Mouse (Mus musculus) heart, embryonic 15.5 days (tissue): ENCODE data around the gene Fam171b. TPM values are rescaled to one million over a fixed set of nuclear protein-coding genes. Genes with fewer than 3 reads are reported as not detected.

ENCODE experiments used
- ATAC-seq: fragments of 200-750 bp; cut with Nextera tagmentation; replicated peaks from 2 replicates; pipeline ENCODE4 v1.8.0; 2017; ENCODE audit warnings: low read depth, moderate TSS enrichment; ENCODE audit not compliant: insufficient number of reproducible peaks, insufficient read depth, low FRiP score
- H3K27ac ChIP-seq: fragments of 300-500 bp; sonication (generic); 2 replicates; pipeline ENCODE4 v1.5.1; 2015; ENCODE audit warnings: mild to moderate bottlenecking, inconsistent platforms
- H3K27me3 ChIP-seq: fragments of 300-500 bp; sonication (generic); 2 replicates; pipeline ENCODE4 v1.6.1; 2015; ENCODE audit warnings: inconsistent platforms
- H3K36me3 ChIP-seq: fragments of 300-500 bp; sonication (generic); 2 replicates; pipeline ENCODE4 v1.6.1; 2015; ENCODE audit warnings: mild to moderate bottlenecking, inconsistent platforms
- H3K4me1 ChIP-seq: fragments of 300-500 bp; sonication (generic); replicated peaks from 2 replicates; pipeline ENCODE4 v1.6.1; 2015; ENCODE audit warnings: inconsistent platforms
- H3K4me2 ChIP-seq: fragments of 300-500 bp; sonication (generic); 2 replicates; pipeline ENCODE4 v1.6.1; 2015; ENCODE audit warnings: inconsistent platforms, mild to moderate bottlenecking, moderate library complexity
- H3K4me3 ChIP-seq: fragments of 300-500 bp; sonication (generic); 2 replicates; pipeline ENCODE4 v1.5.1; 2015; ENCODE audit warnings: mild to moderate bottlenecking, inconsistent platforms
- H3K9ac ChIP-seq: fragments of 300-500 bp; sonication (generic); 2 replicates; pipeline ENCODE4 v1.6.1; 2015; ENCODE audit warnings: mild to moderate bottlenecking, inconsistent platforms
- H3K9me3 ChIP-seq: fragments of 300-500 bp; sonication (generic); replicated peaks from 2 replicates; pipeline ENCODE4 v1.6.1; 2016; ENCODE audit warnings: inconsistent platforms
- WGBS: fragments of 180-500 bp; shearing (Covaris S2); methylation state at CpG from one replicate; pipeline ENCODE4 v1.1.7; 2015; ENCODE audit warnings: mixed read lengths; 5-methylcytosine and 5-hydroxymethylcytosine counted together
- polyA plus RNA-seq: library from polyadenylated mRNA; unstranded; fragments of >200 nt; fragmentation: Nextera tagmentation; extraction: Ambion mirVana; gene quantifications from 2 replicates; pipeline ENCODE4 v1.2.1, GENCODE M21; 2015

The Fam171b gene
- polyA plus RNA-seq, 1 experiment from 2014 or later, result 1.7 TPM

DNA sequence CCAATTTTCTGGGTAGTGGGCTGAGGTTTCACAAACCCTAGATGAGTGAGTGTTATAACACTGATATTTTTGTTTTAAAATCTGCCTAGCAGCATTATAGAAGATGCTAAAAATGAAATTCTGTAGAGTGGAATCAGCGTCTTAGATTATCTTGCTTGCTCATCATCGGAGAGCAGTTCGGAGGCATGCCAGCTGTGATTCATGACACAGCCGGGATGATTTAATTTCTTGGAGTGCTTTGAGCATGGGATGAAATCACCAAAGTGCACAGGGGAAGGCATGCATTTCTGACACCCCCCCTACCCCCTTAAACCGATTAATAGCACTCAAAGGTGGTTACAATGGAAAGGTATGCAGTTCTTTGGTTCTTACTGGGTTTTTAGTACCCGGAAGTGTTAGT is 1.6 kb downstream of the Fam171b start:
- H3K9ac ChIP-seq, result no peak overlapping the region
- H3K9me3 ChIP-seq, result no peaks in the 10 kb centered on the region
- no peak overlapping the region for H3K4me2 ChIP-seq
- ATAC-seq, result no peak
- no peaks in the 10 kb centered on the region for H3K36me3 ChIP-seq
- peaks cover 22% of the 10 kb centered on the region for H3K27me3 ChIP-seq
- no peak overlapping the region for H3K27ac ChIP-seq
- H3K4me3 ChIP-seq, result no peak overlapping the region
- H3K4me1 ChIP-seq, result peaks cover 10% of the 10 kb centered on the region; the same call in 1 of the 2 replicates
- 55% methylated on average over 6 of the region's 6 CpGs for WGBS

DNA sequence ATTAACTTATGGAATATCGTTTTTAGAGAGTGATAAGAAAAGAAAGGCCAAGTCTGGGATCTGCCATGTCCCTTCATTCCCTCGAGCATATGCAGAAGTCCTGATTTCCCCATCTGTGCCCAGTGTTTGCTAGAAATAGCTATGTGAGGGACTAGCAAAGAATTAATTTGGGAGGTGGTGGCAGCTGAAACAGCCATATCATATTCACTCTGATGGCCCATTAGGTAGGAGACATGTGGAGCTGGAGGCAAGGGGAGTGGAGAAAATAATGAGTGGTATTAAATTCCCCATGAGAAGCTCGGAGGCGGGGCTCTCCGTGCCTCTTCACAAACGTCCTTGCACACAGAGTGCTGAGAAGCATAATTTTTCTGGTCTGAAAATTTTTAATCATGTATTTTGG is 3.7 kb downstream of the Fam171b start:
- H3K9ac ChIP-seq, result no peak overlapping the region
- no peak overlapping the region for H3K4me3 ChIP-seq
- peaks cover 10% of the 10 kb centered on the region; the same call in 1 of the 2 replicates for H3K4me1 ChIP-seq
- H3K9me3 ChIP-seq, result no peaks in the 10 kb centered on the region
- H3K36me3 ChIP-seq, result no peaks in the 10 kb centered on the region
- no peak overlapping the region for H3K27ac ChIP-seq
- peaks cover 22% of the 10 kb centered on the region for H3K27me3 ChIP-seq
- H3K4me2 ChIP-seq, result no peak overlapping the region
- no peak for ATAC-seq
- 71% methylated on average over 6 of the region's 6 CpGs for WGBS

DNA sequence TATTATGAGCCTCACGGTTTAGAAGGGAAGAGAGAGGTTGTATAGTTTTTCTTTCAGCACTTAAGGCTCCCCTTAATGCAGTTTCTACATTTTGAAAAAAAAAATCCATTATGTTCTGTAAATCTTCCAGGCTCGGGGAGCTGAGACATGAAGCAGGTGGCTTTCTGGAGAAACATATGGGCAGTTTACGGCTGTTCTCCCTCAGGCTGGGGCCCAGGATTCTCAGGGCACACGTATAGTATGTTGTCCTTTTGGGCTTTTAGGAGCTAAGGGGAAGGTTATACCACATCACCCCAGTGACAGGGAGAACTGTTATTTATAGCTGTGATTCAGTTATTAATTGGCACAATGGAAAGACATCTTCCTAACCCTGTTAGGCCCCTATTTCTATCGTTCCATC is 12.7 kb downstream of the Fam171b start:
- no peak overlapping the region for H3K27ac ChIP-seq
- WGBS, result 64% methylated on average over 5 of the region's 5 CpGs
- no peak overlapping the region for H3K4me3 ChIP-seq
- no peaks in the 10 kb centered on the region for H3K36me3 ChIP-seq
- H3K27me3 ChIP-seq, result no peaks in the 10 kb centered on the region
- H3K4me1 ChIP-seq, result no peaks in the 10 kb centered on the region
- H3K9ac ChIP-seq, result no peak overlapping the region
- no peak for ATAC-seq
- no peaks in the 10 kb centered on the region for H3K9me3 ChIP-seq
- no peak overlapping the region for H3K4me2 ChIP-seq

DNA sequence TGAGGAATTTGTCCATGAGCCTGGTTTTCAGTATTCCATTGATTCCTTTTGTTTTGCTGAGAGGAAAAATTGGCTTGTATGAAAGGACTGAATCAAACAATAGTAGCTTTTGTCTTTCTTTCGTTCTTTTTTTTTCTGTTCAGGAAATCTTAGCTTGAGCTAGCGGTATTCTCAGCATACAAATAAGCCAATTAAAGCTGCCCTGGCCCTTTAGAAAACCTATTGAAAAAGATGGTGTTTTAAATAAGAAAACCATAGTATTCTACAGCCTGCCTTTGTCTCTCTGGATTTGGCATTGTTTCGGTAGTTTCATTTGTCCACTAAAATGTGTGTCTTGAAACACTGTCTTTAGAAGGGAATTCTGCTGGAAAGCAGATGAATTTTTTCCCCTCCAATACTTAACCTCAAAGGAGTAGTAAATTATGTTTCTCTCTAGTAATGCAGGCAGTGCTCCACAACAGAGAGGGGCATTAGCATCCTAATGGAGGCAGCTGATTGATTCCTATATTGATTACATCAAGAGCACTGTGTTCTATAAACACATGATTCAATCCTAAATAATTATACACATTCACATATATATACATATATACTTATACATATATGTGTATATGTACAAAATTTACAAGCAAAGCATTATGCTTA is 16.6 kb downstream of the Fam171b start:
- ATAC-seq, result no peak
- no peak overlapping the region for H3K4me2 ChIP-seq
- no peak overlapping the region for H3K27ac ChIP-seq
- WGBS, result 76% methylated on average over 3 of the region's 3 CpGs
- H3K4me1 ChIP-seq, result no peaks in the 10 kb centered on the region
- H3K4me3 ChIP-seq, result no peak overlapping the region
- no peak overlapping the region for H3K9ac ChIP-seq
- no peaks in the 10 kb centered on the region for H3K36me3 ChIP-seq
- H3K9me3 ChIP-seq, result no peaks in the 10 kb centered on the region
- no peaks in the 10 kb centered on the region for H3K27me3 ChIP-seq

DNA sequence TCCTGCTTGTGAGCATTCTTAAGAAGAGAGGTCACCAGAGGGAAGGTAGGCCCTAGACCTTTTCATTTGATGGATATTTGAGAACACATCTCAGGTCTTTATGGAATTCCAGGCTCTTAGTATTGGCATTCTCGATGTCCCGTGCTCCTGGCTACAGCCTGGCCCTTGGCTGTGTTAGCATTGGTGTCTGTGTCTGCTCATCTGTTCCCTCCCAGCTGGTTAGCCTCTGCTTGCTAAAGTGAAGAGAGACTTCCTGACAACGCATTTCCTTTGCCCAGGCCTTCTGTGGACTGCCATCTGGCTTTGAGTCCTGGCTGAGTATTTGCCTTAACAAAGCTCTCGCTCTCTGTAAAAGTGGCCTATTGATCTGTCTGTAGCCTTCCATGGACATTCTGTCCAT is 20.5 kb downstream of the Fam171b start:
- H3K27me3 ChIP-seq, result no peaks in the 10 kb centered on the region
- no peak for ATAC-seq
- H3K36me3 ChIP-seq, result no peaks in the 10 kb centered on the region
- H3K4me2 ChIP-seq, result no peak overlapping the region
- no peak overlapping the region for H3K27ac ChIP-seq
- H3K9me3 ChIP-seq, result no peaks in the 10 kb centered on the region
- no peak overlapping the region for H3K4me3 ChIP-seq
- 69% methylated on average over 4 of the region's 4 CpGs for WGBS
- no peaks in the 10 kb centered on the region for H3K4me1 ChIP-seq
- H3K9ac ChIP-seq, result no peak overlapping the region

DNA sequence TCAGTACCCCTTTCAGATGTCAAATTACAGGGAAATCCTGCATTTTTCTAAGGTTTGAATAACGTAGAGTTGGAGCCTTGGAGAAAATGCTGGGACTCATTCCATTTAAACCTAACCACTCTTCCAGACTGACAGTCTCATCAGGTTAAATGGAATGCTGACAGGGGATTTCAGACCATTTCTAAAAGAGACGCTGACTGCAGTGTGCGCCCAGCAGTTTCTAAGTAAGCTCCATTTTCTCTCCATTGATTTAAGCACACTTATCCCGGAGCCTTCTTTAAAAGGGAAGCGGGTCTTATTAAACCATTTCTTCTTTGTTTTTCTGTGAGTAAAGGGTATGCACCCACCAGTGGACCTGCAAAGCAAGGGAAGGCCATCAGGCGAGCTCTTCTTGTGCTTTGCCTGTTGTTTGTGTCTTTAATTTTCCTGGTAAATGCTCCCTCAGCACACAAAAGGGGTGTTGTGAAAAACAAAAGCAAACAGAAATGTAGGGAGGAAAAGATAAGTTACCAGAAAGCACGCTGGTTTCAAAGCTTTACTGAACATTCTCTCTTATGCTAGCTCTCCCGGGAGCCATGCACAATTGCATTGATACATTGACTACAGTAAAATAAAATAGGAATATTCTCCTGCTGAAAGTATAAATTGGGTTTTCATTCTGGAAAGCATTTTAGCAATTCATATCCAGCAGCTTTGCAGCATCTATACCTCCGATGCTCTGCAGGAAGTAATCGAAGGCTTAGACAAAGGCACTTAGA is 23.1 kb downstream of the Fam171b start:
- no peak for ATAC-seq
- H3K27ac ChIP-seq, result no peak overlapping the region
- no peaks in the 10 kb centered on the region for H3K36me3 ChIP-seq
- H3K9me3 ChIP-seq, result no peaks in the 10 kb centered on the region
- 72% methylated on average over 10 of the region's 10 CpGs for WGBS
- H3K4me2 ChIP-seq, result no peak overlapping the region
- no peaks in the 10 kb centered on the region for H3K4me1 ChIP-seq
- H3K9ac ChIP-seq, result no peak overlapping the region
- no peak overlapping the region for H3K4me3 ChIP-seq
- H3K27me3 ChIP-seq, result no peaks in the 10 kb centered on the region

DNA sequence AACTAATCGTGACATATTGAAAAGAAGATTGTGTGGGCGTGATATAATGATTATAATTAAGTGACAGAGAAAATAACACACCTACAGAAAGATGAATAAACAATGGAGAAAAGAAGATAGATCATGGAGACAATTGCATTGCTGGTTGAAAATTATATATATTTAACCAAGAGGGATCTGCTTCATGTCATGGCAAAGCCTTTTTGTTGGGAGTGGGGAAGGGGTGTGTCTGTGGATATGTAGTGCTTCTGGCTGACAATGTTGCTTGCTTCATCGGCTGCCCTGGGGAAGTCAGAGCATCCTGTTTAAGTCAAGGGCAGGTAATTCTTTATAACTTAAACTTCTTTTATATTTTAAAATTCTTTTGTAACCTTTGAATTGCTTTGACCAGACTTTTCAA is 36.1 kb downstream of the Fam171b start:
- WGBS, result 80% methylated on average over 3 of the region's 3 CpGs
- H3K9ac ChIP-seq, result no peak overlapping the region
- ATAC-seq, result no peak
- H3K9me3 ChIP-seq, result no peaks in the 10 kb centered on the region
- no peaks in the 10 kb centered on the region for H3K4me1 ChIP-seq
- H3K36me3 ChIP-seq, result no peaks in the 10 kb centered on the region
- no peaks in the 10 kb centered on the region for H3K27me3 ChIP-seq
- H3K27ac ChIP-seq, result no peak overlapping the region
- no peak overlapping the region for H3K4me3 ChIP-seq
- no peak overlapping the region for H3K4me2 ChIP-seq

DNA sequence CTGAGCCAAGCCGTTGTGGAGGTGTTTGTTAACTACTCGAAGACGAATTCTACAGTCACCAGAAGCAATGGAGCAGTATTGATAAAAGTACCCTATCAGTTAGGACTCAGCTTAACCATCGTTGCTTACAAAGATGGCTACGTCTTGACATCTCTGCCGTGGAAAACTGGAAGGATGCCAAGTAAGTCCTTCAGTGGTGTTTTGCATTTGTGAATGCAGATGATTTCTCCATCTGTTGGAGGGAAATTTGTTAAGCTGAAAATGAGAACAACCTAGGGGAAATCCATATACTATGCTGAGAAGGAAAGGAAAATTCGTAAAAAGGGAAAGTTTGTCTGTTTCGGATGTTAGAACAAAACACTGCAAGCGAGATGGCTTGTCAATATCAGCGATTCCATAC is 41.0 kb downstream of the Fam171b start:
- Histone ChIP-seq H3K4me1 (no peaks in the 10 kb centered on the region), H3K36me3 (no peaks in the 10 kb centered on the region), H3K4me2 (no peak overlapping the region), H3K4me3 (no peak overlapping the region), H3K27ac (no peak overlapping the region), H3K27me3 (no peaks in the 10 kb centered on the region), H3K9ac (no peak overlapping the region), H3K9me3 (no peaks in the 10 kb centered on the region)
- ATAC-seq, result no peak
- 73% methylated on average over 10 of the region's 10 CpGs for WGBS

DNA sequence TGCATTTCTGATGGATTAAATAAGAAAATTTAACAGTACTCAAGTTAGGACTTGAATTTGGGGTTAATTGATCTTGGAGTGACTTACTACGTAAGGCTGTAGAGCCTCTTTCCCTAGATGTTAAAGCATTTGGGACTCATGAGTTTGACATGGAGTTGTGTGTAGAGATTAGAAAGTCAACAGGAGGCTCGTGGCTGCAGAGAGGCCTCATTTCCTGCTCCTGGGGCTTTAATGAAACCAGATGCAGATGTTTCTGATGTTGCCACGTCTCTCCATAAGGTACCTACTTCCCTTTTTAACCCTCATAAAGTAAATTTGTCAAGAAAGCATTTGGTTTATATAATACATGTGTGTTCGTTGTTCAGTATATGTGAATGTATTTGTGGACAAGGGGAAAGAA is 43.8 kb downstream of the Fam171b start:
- Histone ChIP-seq H3K4me1 (no peaks in the 10 kb centered on the region), H3K4me2 (no peak overlapping the region), H3K9me3 (no peaks in the 10 kb centered on the region), H3K4me3 (no peak overlapping the region), H3K27me3 (no peaks in the 10 kb centered on the region), H3K9ac (no peak overlapping the region), H3K36me3 (no peaks in the 10 kb centered on the region), H3K27ac (no peak overlapping the region)
- no peak for ATAC-seq
- 51% methylated on average over 4 of the region's 4 CpGs for WGBS

DNA sequence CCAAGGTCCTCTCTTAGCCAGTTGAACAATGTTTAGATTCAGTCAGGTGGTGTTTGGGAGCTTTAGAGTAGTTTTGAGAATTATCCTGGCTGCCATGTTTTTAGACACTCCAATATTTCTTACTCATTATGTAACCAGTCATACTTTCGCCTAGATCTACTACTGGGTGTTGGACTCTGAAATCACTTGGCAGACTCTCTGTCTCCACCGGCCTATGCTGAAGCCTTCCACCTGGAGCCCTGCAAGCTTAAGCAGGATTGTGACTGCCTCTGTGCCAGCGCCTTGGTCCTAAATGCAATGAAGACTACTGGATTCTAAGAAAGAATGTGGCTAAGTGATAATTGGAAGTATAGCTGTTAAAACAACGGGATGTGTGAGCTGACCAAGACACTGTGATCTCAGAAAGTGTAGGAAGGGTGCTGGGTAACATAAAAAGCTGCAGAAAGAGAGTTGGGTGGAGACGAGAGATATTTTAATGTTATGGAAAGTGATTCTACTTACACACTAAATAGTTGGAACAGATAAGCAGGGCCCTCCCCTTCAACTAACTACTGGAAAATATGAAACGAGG is 71.5 kb downstream of the Fam171b start:
- no peaks in the 10 kb centered on the region for H3K27me3 ChIP-seq
- no peaks in the 10 kb centered on the region for H3K4me1 ChIP-seq
- no peak overlapping the region for H3K4me3 ChIP-seq
- no peak for ATAC-seq
- H3K9ac ChIP-seq, result no peak overlapping the region
- no peak overlapping the region for H3K27ac ChIP-seq
- no peak overlapping the region for H3K4me2 ChIP-seq
- 56% methylated on average over 6 of the region's 6 CpGs for WGBS
- H3K9me3 ChIP-seq, result no peaks in the 10 kb centered on the region
- no peaks in the 10 kb centered on the region for H3K36me3 ChIP-seq

DNA sequence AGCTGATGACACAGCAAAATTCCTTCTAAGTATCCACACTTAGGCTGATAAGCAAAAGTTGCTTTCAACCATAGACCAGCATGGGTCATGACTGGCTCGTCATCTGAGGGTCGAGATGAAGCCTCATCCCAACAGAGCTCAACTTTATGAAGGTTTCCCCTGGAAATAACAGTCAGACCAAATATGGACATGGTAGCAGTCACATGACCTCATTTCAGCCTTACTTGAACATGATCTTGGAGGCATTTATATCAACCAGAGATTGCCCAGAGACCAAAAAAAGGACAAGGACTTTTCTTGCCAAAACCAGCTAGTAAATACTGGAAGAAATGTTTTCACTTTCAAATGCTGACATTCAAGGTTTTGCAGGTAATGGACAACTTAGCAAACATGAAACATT is 81.3 kb downstream of the Fam171b start:
- Histone ChIP-seq H3K36me3 (no peaks in the 10 kb centered on the region), H3K9ac (no peak overlapping the region)
- 86% methylated on average over 2 of the region's 2 CpGs for WGBS

More for the DNA sequence above, 81.3 kb downstream of the Fam171b start:
- Histone ChIP-seq H3K9me3 (no peaks in the 10 kb centered on the region), H3K4me3 (no peak overlapping the region), H3K4me2 (no peak overlapping the region), H3K27me3 (no peaks in the 10 kb centered on the region), H3K4me1 (no peaks in the 10 kb centered on the region), H3K27ac (no peak overlapping the region)
- ATAC-seq, result no peak
